Mouse (Mus musculus): ENCODE results near the gene Gsta3. TPM values are rescaled to one million over a fixed set of nuclear protein-coding genes. Genes with fewer than 3 reads are reported as not detected.
"Not testable (repeated sequence)": the region's sequence is repeated elsewhere in the genome, so short reads cannot be mapped to it uniquely, and the experiment has no call there.

Gsta3 gene
- polyA plus RNA-seq, 1 experiment, result not detected

- Histone ChIP-seq H3K4me3 (ENCODE audit: insufficient read depth, low read depth, low read length) (no peak overlapping the region), H3K4me1 (ENCODE audit: control insufficient read depth, insufficient read depth, low read length) (no peaks in the 10 kb centered on the region), H3K27ac (ENCODE audit: insufficient read depth, low read depth, low read length) (no peak overlapping the region)
- TF ChIP-seq CTCF (IDR thresholded peaks at IDR 0.05; ENCODE audit: insufficient read depth, low read depth, low read length), result no peak
- TF ChIP-seq POLR2A (IDR thresholded peaks at IDR 0.05; ENCODE audit: insufficient read depth, low read depth, low read length), result no peak
- 77% methylated on average over 6 of the region's 6 CpGs for WGBS
Observed at GRCm38 (mm10) chr1:21251661-21252060, 11.3 kb downstream of the Gsta3 start.

- 91% methylated on average over 10 of the region's 10 CpGs for WGBS
- no peak overlapping the region for H3K27ac ChIP-seq (ENCODE audit: insufficient read depth, low read depth, low read length)
- TF ChIP-seq POLR2A (IDR thresholded peaks at IDR 0.05; ENCODE audit: insufficient read depth, low read depth, low read length) (no peak), CTCF (IDR thresholded peaks at IDR 0.05; ENCODE audit: insufficient read depth, low read depth, low read length) (no peak)
- H3K4me3 ChIP-seq (ENCODE audit: insufficient read depth, low read depth, low read length), result no peak overlapping the region
- no peaks in the 10 kb centered on the region for H3K4me1 ChIP-seq (ENCODE audit: control insufficient read depth, insufficient read depth, low read length)
Observed at GRCm38 (mm10) chr1:21252566-21253302, 12.3 kb downstream of the Gsta3 start.

DNA sequence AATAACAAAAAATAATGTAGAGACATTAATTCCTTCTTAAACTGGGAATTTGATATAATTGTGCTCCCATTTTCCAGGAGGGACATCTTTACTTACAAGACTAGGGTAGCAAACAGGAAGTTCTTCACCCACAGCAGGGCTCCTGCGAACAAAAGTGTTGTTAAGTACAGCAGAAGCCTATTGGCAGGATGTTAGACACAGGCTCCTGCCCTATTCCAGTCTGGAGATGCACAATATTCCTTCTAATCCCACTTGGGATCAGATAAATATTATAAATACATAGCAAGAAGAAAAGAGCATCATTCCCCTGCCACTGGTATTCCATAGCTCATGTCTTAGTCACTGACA is 12.9 kb downstream of the Gsta3 start:
- Histone ChIP-seq H3K27ac (ENCODE audit: insufficient read depth, low read depth, low read length) (no peak overlapping the region), H3K4me1 (ENCODE audit: control insufficient read depth, insufficient read depth, low read length) (no peaks in the 10 kb centered on the region), H3K4me3 (ENCODE audit: insufficient read depth, low read depth, low read length) (no peak overlapping the region)
- 92% methylated on average over 1 of the region's 1 CpGs for WGBS
- TF ChIP-seq CTCF (IDR thresholded peaks at IDR 0.05; ENCODE audit: insufficient read depth, low read depth, low read length) (no peak), POLR2A (IDR thresholded peaks at IDR 0.05; ENCODE audit: insufficient read depth, low read depth, low read length) (no peak)

GRCm38 (mm10) chr1:21253856-21254255 is 13.5 kb downstream of the Gsta3 start:
- no peaks in the 10 kb centered on the region for H3K4me1 ChIP-seq (ENCODE audit: control insufficient read depth, insufficient read depth, low read length)
- WGBS, result 76% methylated on average over 4 of the region's 4 CpGs
- TF ChIP-seq CTCF (IDR thresholded peaks at IDR 0.05; ENCODE audit: insufficient read depth, low read depth, low read length) (no peak), POLR2A (IDR thresholded peaks at IDR 0.05; ENCODE audit: insufficient read depth, low read depth, low read length) (no peak)
- no peak overlapping the region for H3K27ac ChIP-seq (ENCODE audit: insufficient read depth, low read depth, low read length)
- H3K4me3 ChIP-seq (ENCODE audit: insufficient read depth, low read depth, low read length), result no peak overlapping the region

- WGBS, result 92% methylated on average over 7 of the region's 7 CpGs
- H3K4me3 ChIP-seq (ENCODE audit: insufficient read depth, low read depth, low read length), result no peak overlapping the region
- no peaks in the 10 kb centered on the region for H3K4me1 ChIP-seq (ENCODE audit: control insufficient read depth, insufficient read depth, low read length)
- H3K27ac ChIP-seq (ENCODE audit: insufficient read depth, low read depth, low read length), result no peak overlapping the region
- no peak for TF ChIP-seq POLR2A (IDR thresholded peaks at IDR 0.05; ENCODE audit: insufficient read depth, low read depth, low read length)
- no peak for TF ChIP-seq CTCF (IDR thresholded peaks at IDR 0.05; ENCODE audit: insufficient read depth, low read depth, low read length)
Observed at GRCm38 (mm10) chr1:21255625-21256345, 15.4 kb downstream of the Gsta3 start.

GRCm38 (mm10) chr1:21256391-21256790 is 16.0 kb downstream of the Gsta3 start:
- Histone ChIP-seq H3K27ac (ENCODE audit: insufficient read depth, low read depth, low read length) (no peak overlapping the region), H3K4me1 (ENCODE audit: control insufficient read depth, insufficient read depth, low read length) (no peaks in the 10 kb centered on the region), H3K4me3 (ENCODE audit: insufficient read depth, low read depth, low read length) (no peak overlapping the region)
- WGBS, result 67% methylated on average over 3 of the region's 3 CpGs
- no peak for TF ChIP-seq CTCF (IDR thresholded peaks at IDR 0.05; ENCODE audit: insufficient read depth, low read depth, low read length)
- no peak for TF ChIP-seq POLR2A (IDR thresholded peaks at IDR 0.05; ENCODE audit: insufficient read depth, low read depth, low read length)

DNA sequence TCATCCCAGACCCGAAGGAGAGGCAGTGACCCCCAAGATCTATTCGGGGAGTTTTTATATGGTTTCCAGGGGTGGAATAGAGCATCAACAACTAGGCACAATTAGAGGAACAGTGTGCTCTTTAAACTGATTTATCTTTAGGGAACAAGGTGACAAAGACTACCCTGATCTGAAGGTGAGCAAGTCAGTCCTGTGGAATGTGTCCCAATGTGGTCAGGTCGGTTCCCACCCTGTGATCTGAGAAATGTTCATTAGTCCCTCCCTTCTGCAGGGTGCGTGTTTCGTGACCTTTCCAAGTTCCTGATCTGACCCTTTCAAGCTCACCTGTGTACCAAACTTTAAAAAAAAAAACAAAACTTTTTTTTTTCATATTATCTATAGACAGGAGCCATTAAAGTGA is 16.5 kb downstream of the Gsta3 start:
- 79% methylated on average over 5 of the region's 5 CpGs for WGBS
- TF ChIP-seq CTCF (IDR thresholded peaks at IDR 0.05; ENCODE audit: insufficient read depth, low read depth, low read length) (no peak), POLR2A (IDR thresholded peaks at IDR 0.05; ENCODE audit: insufficient read depth, low read depth, low read length) (no peak)
- Histone ChIP-seq H3K4me3 (ENCODE audit: insufficient read depth, low read depth, low read length) (no peak overlapping the region), H3K27ac (ENCODE audit: insufficient read depth, low read depth, low read length) (no peak overlapping the region), H3K4me1 (ENCODE audit: control insufficient read depth, insufficient read depth, low read length) (no peaks in the 10 kb centered on the region)

GRCm38 (mm10) chr1:21259981-21260380 is 19.6 kb downstream of the Gsta3 start:
- not testable (repeated sequence) for H3K4me3 ChIP-seq (ENCODE audit: insufficient read depth, low read depth, low read length); H3K27ac ChIP-seq (ENCODE audit: insufficient read depth, low read depth, low read length); H3K4me1 ChIP-seq (ENCODE audit: control insufficient read depth, insufficient read depth, low read length)
- 80% methylated on average over 8 of the region's 8 CpGs for WGBS

DNA sequence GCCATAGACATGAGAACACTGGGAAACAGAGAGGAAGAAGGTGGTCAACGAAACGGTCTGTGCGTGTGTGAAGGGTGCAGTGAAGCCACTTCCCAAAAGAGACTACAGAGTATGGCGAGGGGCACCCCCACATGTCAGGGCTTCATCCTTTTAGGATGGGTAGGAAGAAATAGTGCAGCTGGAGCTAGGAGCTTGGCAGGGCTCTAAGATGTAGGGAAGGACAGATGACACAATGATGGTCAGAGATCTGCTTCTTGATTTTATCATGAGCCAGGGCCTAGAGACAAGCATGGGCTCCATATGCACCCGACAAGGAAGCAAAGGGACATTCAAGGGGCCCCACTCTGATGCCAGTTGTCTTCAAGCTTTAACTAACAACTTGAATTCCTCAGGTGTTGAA is 22.0 kb downstream of the Gsta3 start:
- H3K4me1 ChIP-seq (ENCODE audit: control insufficient read depth, insufficient read depth, low read length), result no peaks in the 10 kb centered on the region
- no peak for TF ChIP-seq CTCF (IDR thresholded peaks at IDR 0.05; ENCODE audit: insufficient read depth, low read depth, low read length)
- TF ChIP-seq POLR2A (IDR thresholded peaks at IDR 0.05; ENCODE audit: insufficient read depth, low read depth, low read length), result no peak
- 99% methylated on average over 5 of the region's 5 CpGs for WGBS
- H3K4me3 ChIP-seq (ENCODE audit: insufficient read depth, low read depth, low read length), result no peak overlapping the region
- H3K27ac ChIP-seq (ENCODE audit: insufficient read depth, low read depth, low read length), result no peak overlapping the region

Data from olfactory bulb, adult 2 months (tissue).